Mouse (Mus musculus) induced T-regulatory cell, adult 2 months (primary cell): ENCODE results near the gene Kdf1.
"Not testable (repeated sequence)": the region's sequence is repeated elsewhere in the genome, so short reads cannot be mapped to it uniquely, and the experiment has no call there.

Source experiments
- DNase-seq: peaks from one replicate; pipeline ENCODE4 v3.0.0-alpha.2; 2012; ENCODE audit warnings: low read depth

Kdf1 gene

GRCm38 (mm10) chr4:133496738-133497445 is 21.9 kb upstream of the Kdf1 start:
- no peak for DNase-seq

- no peak for DNase-seq
Observed at GRCm38 (mm10) chr4:133497461-133498159, 21.2 kb upstream of the Kdf1 start.

- DNase-seq = peak; percentile 87
Observed at GRCm38 (mm10) chr4:133498160-133498724, 20.5 kb upstream of the Kdf1 start, which contains the start of gene Trnp1. TSS of gene Trnp1 (minus strand) at chr4:133498550.

GRCm38 (mm10) chr4:133501514-133501913 is 17.2 kb upstream of the Kdf1 start:
- no peak for DNase-seq

GRCm38 (mm10) chr4:133504300-133504699 is 14.5 kb upstream of the Kdf1 start:
- DNase-seq = no peak

GRCm38 (mm10) chr4:133504755-133505485 is 13.8 kb upstream of the Kdf1 start:
- DNase-seq = no peak

- DNase-seq = no peak
Observed at GRCm38 (mm10) chr4:133506573-133506972, 12.2 kb upstream of the Kdf1 start.

GRCm38 (mm10) chr4:133508990-133509389 is 9.8 kb upstream of the Kdf1 start:
- DNase-seq = no peak

- DNase-seq = no peak
Observed at GRCm38 (mm10) chr4:133511050-133511449, 7.7 kb upstream of the Kdf1 start.

GRCm38 (mm10) chr4:133512511-133512910 is 6.3 kb upstream of the Kdf1 start:
- not testable (repeated sequence) for DNase-seq

- peak; percentile 84 for DNase-seq
Observed at GRCm38 (mm10) chr4:133512972-133513371, 5.8 kb upstream of the Kdf1 start.

GRCm38 (mm10) chr4:133519369-133519665 is 554 bp downstream of the Kdf1 start:
- no peak for DNase-seq

GRCm38 (mm10) chr4:133521502-133521901 is 2.7 kb downstream of the Kdf1 start:
- no peak for DNase-seq

GRCm38 (mm10) chr4:133527788-133528187 is 9.0 kb downstream of the Kdf1 start:
- DNase-seq = no peak

GRCm38 (mm10) chr4:133532777-133533176 is 14.0 kb downstream of the Kdf1 start:
- no peak for DNase-seq

- DNase-seq = no peak
Observed at GRCm38 (mm10) chr4:133536081-133536480, 17.3 kb downstream of the Kdf1 start.

GRCm38 (mm10) chr4:133536652-133537051 is 17.9 kb downstream of the Kdf1 start:
- no peak for DNase-seq

GRCm38 (mm10) chr4:133545272-133546231 is 26.8 kb downstream of the Kdf1 start, which contains the start of gene Nudc:
TSS of gene Nudc (minus strand) at chr4:133545996.
- DNase-seq = peak; percentile 97

GRCm38 (mm10) chr4:133552029-133552428 is 33.3 kb downstream of the Kdf1 start:
- DNase-seq = no peak

- no peak for DNase-seq
Observed at GRCm38 (mm10) chr4:133552768-133553447, 34.1 kb downstream of the Kdf1 start, which contains the start of gene Nr0b2. TSS of gene Nr0b2 (plus strand) at chr4:133553376.
